Mouse (Mus musculus) CH12.LX (cell line): ENCODE data around the gene Micu2. TPM values are rescaled to one million over a fixed set of nuclear protein-coding genes. Genes with fewer than 3 reads are reported as not detected.

Source experiments
- DNase-seq: peaks from one replicate; pipeline ENCODE4 v3.0.0-alpha.2; 2013; ENCODE audit errors: extremely low read depth
- H3K27ac ChIP-seq: 2 replicates; pipeline ENCODE4 v1.5.1; 2012; ENCODE audit warnings: low read depth, mild to moderate bottlenecking, control low read depth, moderate library complexity; ENCODE audit not compliant: insufficient read depth
- H3K27me3 ChIP-seq: replicated peaks from 2 replicates; pipeline ENCODE3; 2012; ENCODE audit warnings: inconsistent platforms
- H3K36me3 ChIP-seq, 2 experiments: replicated peaks in 1 of 2; 2 replicates each; pipeline versions ENCODE3 to v1.6.1; 2012; ENCODE audit warnings: inconsistent platforms in 1 of 2, low read length in 1 of 2, mild to moderate bottlenecking in 1 of 2, mixed read lengths in 1 of 2, moderate library complexity in 1 of 2; ENCODE audit not compliant: control insufficient read depth in 1 of 2, insufficient read depth in 1 of 2
- H3K4me1 ChIP-seq, 2 experiments: 2 replicates each; pipeline ENCODE4 v1.6.1; 2012; ENCODE audit warnings: inconsistent platforms in 1 of 2, moderate library complexity in 1 of 2; ENCODE audit not compliant: insufficient read depth in 2 of 2, control insufficient read depth in 1 of 2
- H3K4me2 ChIP-seq: 2 replicates; pipeline ENCODE4 v1.6.1; 2012; ENCODE audit warnings: low read depth, mild to moderate bottlenecking, control low read depth; ENCODE audit not compliant: poor library complexity, insufficient read depth, severe bottlenecking
- H3K4me3 ChIP-seq, 3 experiments: fragments of 150-350 bp in 1 of 3; sonication (generic) in 1 of 3; replicated peaks in 1 of 3; 2 replicates each; pipeline versions ENCODE3 to v1.5.1; 2011 to 2012; ENCODE audit warnings: low read depth in 2 of 3, low read length in 2 of 3, mild to moderate bottlenecking in 2 of 3, moderate library complexity in 2 of 3, control low read depth in 1 of 3, improper control_type of control experiment in 1 of 3, inconsistent platforms in 1 of 3, mixed read lengths in 1 of 3; ENCODE audit not compliant: poor library complexity in 1 of 3
- H3K79me2 ChIP-seq: replicated peaks from 2 replicates; pipeline ENCODE4 v1.6.1; 2012; ENCODE audit warnings: mild to moderate bottlenecking, moderate library complexity; ENCODE audit not compliant: control insufficient read depth, poor library complexity, insufficient read depth, severe bottlenecking; ENCODE audit errors: extremely low read depth
- H3K9ac ChIP-seq: 2 replicates; pipeline ENCODE4 v1.6.1; 2012; ENCODE audit warnings: low read depth, mild to moderate bottlenecking, control low read depth, moderate library complexity; ENCODE audit not compliant: insufficient read depth
- H3K9me3 ChIP-seq: replicated peaks from 2 replicates; pipeline ENCODE3; 2012; ENCODE audit warnings: low read length, inconsistent platforms, mixed read lengths
- CHD1 ChIP-seq: IDR thresholded peaks from 2 replicates; pipeline ENCODE4 v1.6.1; 2012; ENCODE audit warnings: low read depth, low read length, improper control_type of control experiment, inconsistent platforms
- E2F4 ChIP-seq: IDR thresholded peaks from 2 replicates; pipeline ENCODE4 v1.6.1; 2011; ENCODE audit warnings: low read depth, low read length, improper control_type of control experiment; ENCODE audit not compliant: insufficient replicate concordance
- ETS1 ChIP-seq: conservative IDR thresholded peaks from 2 replicates; pipeline ENCODE4 v1.6.1; 2012; ENCODE audit warnings: low read depth, mild to moderate bottlenecking, inconsistent platforms, low read length, improper control_type of control experiment, moderate library complexity
- GABPA ChIP-seq: IDR thresholded peaks from 2 replicates; pipeline ENCODE4 v1.6.1; 2012; ENCODE audit warnings: low read depth, low read length, improper control_type of control experiment, inconsistent platforms; ENCODE audit not compliant: insufficient replicate concordance
- HCFC1 ChIP-seq: IDR thresholded peaks from 2 replicates; pipeline ENCODE4 v1.6.1; 2012; ENCODE audit warnings: low read depth, mild to moderate bottlenecking, inconsistent platforms, low read length, improper control_type of control experiment
- IRF4 ChIP-seq: IDR thresholded peaks from 2 replicates; pipeline ENCODE4 v1.6.1; 2014; ENCODE audit warnings: low read depth, mild to moderate bottlenecking, inconsistent platforms, low read length, improper control_type of control experiment
- KAT2A ChIP-seq: IDR thresholded peaks from 2 replicates; pipeline ENCODE4 v1.6.1; 2012; ENCODE audit warnings: low read length, improper control_type of control experiment, inconsistent platforms; ENCODE audit not compliant: insufficient replicate concordance
- MAFK ChIP-seq: IDR thresholded peaks from 2 replicates; pipeline ENCODE4 v1.6.1; 2011; ENCODE audit warnings: low read length, improper control_type of control experiment; ENCODE audit not compliant: insufficient replicate concordance
- MAX ChIP-seq: IDR thresholded peaks from 2 replicates; pipeline ENCODE4 v1.6.1; 2011; ENCODE audit warnings: low read length, improper control_type of control experiment
- MAZ ChIP-seq: IDR thresholded peaks from 2 replicates; pipeline ENCODE4 v1.6.1; 2012; ENCODE audit warnings: low read depth, mild to moderate bottlenecking, inconsistent platforms, low read length, improper control_type of control experiment, moderate library complexity
- MEF2A ChIP-seq: IDR thresholded peaks from 2 replicates; pipeline ENCODE4 v1.6.1; 2014; ENCODE audit warnings: low read depth, mild to moderate bottlenecking, inconsistent platforms, low read length, improper control_type of control experiment, borderline replicate concordance
- MXI1 ChIP-seq: IDR thresholded peaks from 2 replicates; pipeline ENCODE4 v1.6.1; 2011; ENCODE audit warnings: mild to moderate bottlenecking, low read depth, low read length, improper control_type of control experiment
- MYC ChIP-seq: IDR thresholded peaks from 2 replicates; pipeline ENCODE4 v1.6.1; 2011; ENCODE audit warnings: low read depth, mild to moderate bottlenecking, improper control_type of control experiment, low read length
- NELFE ChIP-seq: IDR thresholded peaks from 2 replicates; pipeline ENCODE4 v1.6.1; 2011; ENCODE audit warnings: low read depth, low read length, improper control_type of control experiment
- RAD21 ChIP-seq: IDR thresholded peaks from 2 replicates; pipeline ENCODE4 v1.6.1; 2011; ENCODE audit warnings: low read depth, mild to moderate bottlenecking, low read length, improper control_type of control experiment, moderate library complexity
- RCOR1 ChIP-seq: conservative IDR thresholded peaks from 2 replicates; pipeline ENCODE4 v1.6.1; 2012; ENCODE audit warnings: low read depth, mild to moderate bottlenecking, inconsistent platforms, low read length, improper control_type of control experiment
- SIN3A ChIP-seq: IDR thresholded peaks from 2 replicates; pipeline ENCODE4 v1.6.1; 2012; ENCODE audit warnings: low read length, improper control_type of control experiment, inconsistent platforms
- SMC3 ChIP-seq: IDR thresholded peaks from 2 replicates; pipeline ENCODE4 v1.6.1; 2011; ENCODE audit warnings: low read depth, low read length, improper control_type of control experiment
- TBP ChIP-seq: conservative IDR thresholded peaks from 2 replicates; pipeline ENCODE4 v1.6.1; 2011; ENCODE audit warnings: low read depth, low read length, improper control_type of control experiment
- USF2 ChIP-seq: conservative IDR thresholded peaks from 2 replicates; pipeline ENCODE4 v1.6.1; 2011; ENCODE audit warnings: low read depth, low read length, improper control_type of control experiment
- ZKSCAN1 ChIP-seq: IDR thresholded peaks from 2 replicates; pipeline ENCODE4 v1.6.1; 2012; ENCODE audit warnings: low read depth, inconsistent platforms, low read length, improper control_type of control experiment, borderline replicate concordance
- dilution Hi-C: fragments of 300-500 bp; cut with MboI; formaldehyde crosslinking; loops from 2 replicates; pipeline ENCODE4 v1.14.3; 2020; ENCODE audit warnings: low sequenced_read_pairs; ENCODE audit not compliant: extremely low pct_unique_long_range_greater_than_20kb, extremely low pct_ligation_motif_present
- in situ Hi-C: fragments of 300-500 bp; cut with MboI; formaldehyde crosslinking; loops from 3 replicates; pipeline ENCODE4 v1.14.3; 2019; ENCODE audit warnings: low sequenced_read_pairs, low pct_ligation_motif_present, low pct_unique_long_range_greater_than_20kb, mixed read lengths
- polyA plus RNA-seq: library from polyadenylated mRNA; unstranded; fragments of >175 nt; gene quantifications from 2 replicates; pipeline ENCODE4 v1.2.1, GENCODE M21; 2012; ENCODE audit warnings: low read depth; ENCODE audit not compliant: insufficient read length
- total RNA-seq, 2 experiments: library from RNA; depleted of rRNA; stranded (reverse); fragments of 300-350 nt in 1 of 2; fragments of >200 nt in 1 of 2; gene quantifications; 2 replicates each; pipeline ENCODE4 v1.2.3; 2012 to 2014

Micu2 gene
- total and polyA plus RNA-seq, 3 experiments, result 39.8 to 62.5 (median 52.7) TPM

DNA sequence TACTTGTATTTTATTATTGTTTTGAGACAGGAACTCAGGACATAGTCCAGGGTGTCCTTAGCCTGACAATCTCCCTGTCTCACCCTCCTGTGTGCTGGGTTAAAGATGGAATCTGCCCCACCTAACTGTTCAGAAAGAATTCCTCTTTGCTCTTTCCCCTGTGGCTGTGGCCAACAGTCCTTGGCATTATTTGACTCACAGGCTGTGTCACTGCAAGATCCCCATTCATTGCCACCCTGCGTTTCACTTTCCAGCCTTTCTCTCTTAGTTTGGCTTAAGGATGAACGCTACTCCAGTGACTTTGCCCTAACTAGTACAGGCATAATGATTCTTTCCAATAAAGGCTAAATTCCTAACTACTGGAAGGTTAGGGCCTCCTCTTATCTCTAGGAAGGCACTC lies 104.7 kb downstream of the Micu2 start:
- TF ChIP-seq ZKSCAN1 (no peak), NELFE (no peak), SIN3A (no peak), CHD1 (no peak), RCOR1 (no peak)
- in situ Hi-C loops, result no loop called here

DNA sequence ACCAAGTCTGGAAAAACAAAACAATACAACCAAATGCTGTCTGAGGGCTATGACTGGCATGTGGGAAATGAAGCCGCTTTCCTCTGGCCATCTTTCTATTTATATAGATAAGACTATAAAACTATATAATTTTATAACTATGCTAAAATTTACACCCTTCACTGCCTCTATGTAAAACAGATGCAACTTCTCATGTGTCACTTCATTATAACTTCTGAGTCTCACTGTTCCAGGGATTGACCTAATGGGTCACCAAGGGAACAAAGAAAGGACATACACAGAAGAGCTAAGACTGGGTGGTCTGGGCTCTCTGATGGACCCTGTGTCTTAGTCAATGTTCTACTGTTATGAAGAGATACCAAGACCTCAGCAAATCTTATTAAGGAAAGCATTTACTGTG lies 106.1 kb downstream of the Micu2 start:
- in situ Hi-C loops (no loop called here), dilution Hi-C loops (no loop called here)
- no peak for TF ChIP-seq KAT2A
- TF ChIP-seq CHD1, result no peak
- no peak for TF ChIP-seq MAFK
- no peak for TF ChIP-seq TBP
- no peak for TF ChIP-seq E2F4
- TF ChIP-seq ETS1, result no peak
- no peak for TF ChIP-seq MXI1
- TF ChIP-seq GABPA, result no peak
- no peak for TF ChIP-seq IRF4
- TF ChIP-seq MYC, result no peak
- TF ChIP-seq HCFC1, result no peak
- no peak for TF ChIP-seq MEF2A
- no peak for TF ChIP-seq RCOR1
- no peak for TF ChIP-seq USF2
- TF ChIP-seq RAD21, result no peak
- no peak for TF ChIP-seq MAX
- TF ChIP-seq MAZ, result no peak
- no peak for TF ChIP-seq NELFE
- TF ChIP-seq SMC3, result no peak

More for the DNA sequence above, 104.7 kb downstream of the Micu2 start:
- Histone ChIP-seq H3K9ac (no peak overlapping the region), H3K4me2 (no peak overlapping the region), H3K27ac (no peak overlapping the region), H3K36me3 (no peaks in the 10 kb centered on the region), H3K4me3 (no peak overlapping the region), H3K4me1 (peaks cover 0 to 15% of the 10 kb centered on the region in 2 experiments; a peak in 2 of 4 replicates), H3K27me3 (no peaks in the 10 kb centered on the region), H3K79me2 (no peaks in the 10 kb centered on the region; the same call in 1 of the 2 replicates), H3K9me3 (peaks cover 7% of the 10 kb centered on the region)
- DNase-seq, result no peak
- dilution Hi-C loops, result no loop called here

More for the DNA sequence above, 106.1 kb downstream of the Micu2 start:
- Histone ChIP-seq H3K4me1 (peaks cover 0 to 19% of the 10 kb centered on the region in 2 experiments; a peak in 2 of 4 replicates), H3K9me3 (peaks cover 7% of the 10 kb centered on the region), H3K79me2 (peaks cover 10% of the 10 kb centered on the region), H3K27me3 (no peaks in the 10 kb centered on the region), H3K4me2 (no peak overlapping the region), H3K4me3 (no peak overlapping the region), H3K9ac (no peak overlapping the region), H3K36me3 (no peaks in the 10 kb centered on the region), H3K27ac (no peak overlapping the region)
- DNase-seq, result no peak
